Mouse (Mus musculus) CD4-positive naive resting alpha-beta T cell, adult 57 days (primary cell): ENCODE measurements around the gene Olfr910. TPM values are rescaled to one million over a fixed set of nuclear protein-coding genes. Genes with fewer than 3 reads are reported as not detected.

Experiments used
- total RNA-seq: library from RNA; stranded (reverse); gene quantifications from one replicate; pipeline ENCODE4 v1.2.4, GENCODE M21; 2023

Olfr910 gene
- not detected for total RNA-seq

GRCm38 (mm10) chr9:38537549-38537948 is at the start of gene Olfr910:
Gene Olfr910, plus strand, starts transcription at chr9:38537849.

GRCm38 (mm10) chr9:38495501-38495900 is 42.1 kb upstream of the Olfr910 start, which contains the start of gene Olfr907:
Gene Olfr907, plus strand, starts transcription at chr9:38495801.

GRCm38 (mm10) chr9:38521280-38521679 is 16.4 kb upstream of the Olfr910 start, which contains the start of gene Olfr911-ps1:
Gene Olfr911-ps1, plus strand, starts transcription at chr9:38521580.

GRCm38 (mm10) chr9:38579878-38580277 is 42.2 kb downstream of the Olfr910 start, which contains the start of gene Olfr912:
Gene Olfr912, plus strand, starts transcription at chr9:38580178.

Other genes starting within 250 kb of the Olfr910 start
- gene Olfr896-ps1, start 246.7 kb upstream of the Olfr910 start, total RNA-seq: not detected
- not detected for gene Olfr25, start 208.8 kb upstream of the Olfr910 start, total RNA-seq
- not detected for gene Olfr898, start 189.4 kb upstream of the Olfr910 start, total RNA-seq
- not detected for gene Olfr250, start 171.0 kb upstream of the Olfr910 start, total RNA-seq
- gene Olfr251, start 160.8 kb upstream of the Olfr910 start, total RNA-seq: not detected
- not detected for gene Olfr147, start 136.2 kb upstream of the Olfr910 start, total RNA-seq
- not detected for gene Olfr901, start 108.4 kb upstream of the Olfr910 start, total RNA-seq
- gene Olfr902, start 90.2 kb upstream of the Olfr910 start, total RNA-seq: not detected
- gene Olfr904, start 74.7 kb upstream of the Olfr910 start, total RNA-seq: not detected
- gene Olfr905, start 66.7 kb upstream of the Olfr910 start, total RNA-seq: 0.12 TPM
- not detected for gene Olfr906, start 50.8 kb upstream of the Olfr910 start, total RNA-seq
- gene Olfr907, start 42.0 kb upstream of the Olfr910 start, total RNA-seq: not detected
- not detected for gene Olfr911-ps1, start 16.3 kb upstream of the Olfr910 start, total RNA-seq
- gene Olfr912, start 42.3 kb downstream of the Olfr910 start, total RNA-seq: not detected
- not detected for gene Olfr913, start 54.9 kb downstream of the Olfr910 start, total RNA-seq
- gene Olfr914, start 67.3 kb downstream of the Olfr910 start, total RNA-seq: not detected
- gene Olfr916, start 122.0 kb downstream of the Olfr910 start, total RNA-seq: not detected
- gene Olfr917, start 128.0 kb downstream of the Olfr910 start, total RNA-seq: not detected
- not detected for gene Olfr918, start 136.8 kb downstream of the Olfr910 start, total RNA-seq
- not detected for gene Olfr919, start 165.8 kb downstream of the Olfr910 start, total RNA-seq
- gene Vwa5a, start 180.4 kb downstream of the Olfr910 start, total RNA-seq: 6.6 TPM
- gene Olfr920, start 214.4 kb downstream of the Olfr910 start, total RNA-seq: not detected
- gene Olfr921, start 235.2 kb downstream of the Olfr910 start, total RNA-seq: not detected